Mouse (Mus musculus): ENCODE measurements around the gene Orc3. TPM values are rescaled to one million over a fixed set of nuclear protein-coding genes. Genes with fewer than 3 reads are reported as not detected.

Gene Orc3
- polyA plus RNA-seq, 1 experiment from 2014 or later: 93.2 TPM

DNA sequence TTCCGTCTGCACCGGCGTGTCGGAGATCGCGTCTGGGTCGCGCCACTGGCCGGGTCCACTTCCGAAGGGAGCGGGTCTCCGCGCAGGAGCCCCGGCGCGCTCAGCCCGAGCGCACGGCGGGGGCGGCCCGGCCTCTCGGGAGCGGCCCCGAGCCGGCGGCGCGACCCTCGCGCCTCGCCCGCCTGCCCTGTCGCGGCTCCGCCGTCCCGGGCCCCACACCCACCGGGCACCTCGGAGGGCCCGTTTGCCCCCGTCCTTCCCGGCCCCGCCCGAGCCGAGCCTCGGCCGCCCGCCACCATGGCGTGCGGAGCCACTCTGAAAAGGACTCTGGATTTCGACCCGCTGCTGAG lies 64.0 kb downstream of the Orc3 start, which contains the start of gene Akirin2:
Akirin2 (plus strand) TSS at position 190 of the 350 bp plus-strand sequence.
- WGBS: under 1% methylated on average over 49 of the region's 53 CpGs
- Histone ChIP-seq H3K9me3 (no peaks in the 10 kb centered on the region), H3K4me2 (peak within 1 kb of the TSS; percentile 50), H3K4me3 (peak within 1 kb of the TSS; percentile 98), H3K27ac (peak within 1 kb of the TSS; percentile 94), H3K27me3 (no peaks in the 10 kb centered on the region), H3K9ac (peak within 1 kb of the TSS; percentile 99), H3K36me3 (no peaks in the 10 kb centered on the region), H3K4me1 (peaks cover 15% of the 10 kb centered on the region)
- ATAC-seq (ENCODE audit: borderline replicate concordance, extremely low read depth, low FRiP score, low TSS enrichment): peak; percentile 58

DNA sequence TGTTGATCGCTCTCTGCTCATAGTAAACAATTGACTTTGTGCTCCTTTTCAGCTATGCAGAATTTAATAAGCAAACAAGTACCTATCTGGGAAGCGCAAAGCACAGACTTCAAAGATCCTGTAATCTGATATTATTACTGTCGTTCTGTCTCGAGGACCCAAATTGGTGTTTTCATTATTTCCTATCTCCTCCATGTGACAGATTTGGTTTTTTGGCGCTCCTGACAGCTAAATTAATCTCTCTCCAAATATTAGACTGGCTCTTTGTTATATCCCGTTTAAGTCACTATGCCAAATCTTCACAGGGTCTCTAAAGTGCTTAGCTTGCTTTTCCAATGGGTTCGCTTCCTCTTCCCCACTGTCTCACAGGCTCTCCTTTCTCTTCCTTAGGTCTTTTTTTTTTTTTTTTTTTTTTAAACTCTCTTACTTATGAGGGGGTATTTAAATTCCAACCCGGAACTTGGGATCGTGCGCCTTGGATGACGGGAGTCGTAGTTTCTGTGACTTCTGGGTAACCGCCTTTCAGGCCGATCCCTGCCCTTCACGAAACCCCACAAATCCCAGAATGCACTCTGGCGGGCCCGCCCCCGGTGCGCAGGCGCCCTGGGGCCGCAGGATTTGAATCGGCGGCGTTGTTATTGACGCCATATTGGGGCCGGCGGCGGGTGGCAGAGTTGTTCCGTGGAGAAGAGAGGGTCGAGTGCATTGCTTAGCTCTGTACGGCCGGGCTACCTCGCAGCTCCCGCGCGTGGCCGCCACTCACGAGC lies 64.6 kb downstream of the Orc3 start:
- Histone ChIP-seq H3K4me2 (peak overlapping the region; percentile 50), H3K27ac (peak overlapping the region; percentile 94), H3K36me3 (no peaks in the 10 kb centered on the region), H3K27me3 (no peaks in the 10 kb centered on the region), H3K9me3 (no peaks in the 10 kb centered on the region), H3K4me3 (peak overlapping the region; percentile 98), H3K4me1 (peaks cover 13% of the 10 kb centered on the region), H3K9ac (peak overlapping the region; percentile 99)
- peak; percentile 95 for ATAC-seq (ENCODE audit: borderline replicate concordance, extremely low read depth, low FRiP score, low TSS enrichment)
- WGBS: 3% methylated on average over 38 of the region's 38 CpGs

DNA sequence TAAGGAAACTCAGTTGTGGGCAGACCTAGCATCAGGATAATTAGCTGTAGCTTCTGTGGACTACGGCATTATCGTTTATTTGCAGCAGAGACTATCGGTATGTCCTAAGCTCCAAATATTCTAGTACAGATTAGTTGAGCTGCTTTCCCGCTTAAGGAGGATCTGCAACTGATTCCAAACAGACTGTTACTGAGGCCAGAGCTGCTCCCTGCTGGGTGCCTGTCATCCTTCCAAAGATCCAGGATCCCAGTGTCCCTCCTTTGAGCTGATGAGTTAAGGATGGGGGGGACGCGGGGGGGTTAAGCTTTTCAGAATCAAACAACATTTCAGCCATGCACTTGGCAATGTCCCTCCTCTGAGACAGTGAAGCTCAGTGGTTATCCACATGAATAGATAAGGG lies 84.8 kb downstream of the Orc3 start:
- WGBS: 83% methylated on average over 6 of the region's 6 CpGs
- ATAC-seq (ENCODE audit: borderline replicate concordance, extremely low read depth, low FRiP score, low TSS enrichment): no peak

DNA sequence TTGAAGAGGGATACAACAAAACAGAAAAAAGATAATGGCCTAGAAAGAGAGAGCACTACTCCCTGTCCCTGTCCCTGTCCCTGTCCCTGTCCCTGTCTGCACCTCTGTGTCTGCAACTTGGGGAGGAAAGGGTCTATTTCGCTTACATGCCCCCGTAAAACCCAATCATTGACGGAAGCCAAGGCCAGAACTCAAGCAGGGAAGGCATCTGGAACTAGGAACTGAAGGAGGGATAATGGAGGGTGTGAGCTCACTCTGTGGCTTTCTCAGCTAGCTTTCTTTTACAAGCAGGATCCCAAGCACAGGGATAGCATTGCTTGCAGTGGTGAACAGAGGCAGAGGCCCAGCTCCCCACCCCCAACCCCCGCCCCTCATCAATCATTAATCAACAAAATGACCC lies 85.4 kb downstream of the Orc3 start:
- WGBS: 63% methylated on average over 4 of the region's 4 CpGs
- no peaks in the 10 kb centered on the region for H3K27me3 ChIP-seq
- no peak overlapping the region for H3K4me3 ChIP-seq
- H3K27ac ChIP-seq: no peak overlapping the region
- ATAC-seq (ENCODE audit: borderline replicate concordance, extremely low read depth, low FRiP score, low TSS enrichment): no peak
- no peak overlapping the region for H3K4me2 ChIP-seq
- no peaks in the 10 kb centered on the region for H3K4me1 ChIP-seq
- H3K9ac ChIP-seq: no peak overlapping the region
- no peaks in the 10 kb centered on the region for H3K9me3 ChIP-seq
- no peaks in the 10 kb centered on the region for H3K36me3 ChIP-seq

More for the DNA sequence above, 84.8 kb downstream of the Orc3 start:
- H3K4me1 ChIP-seq: no peaks in the 10 kb centered on the region
- H3K36me3 ChIP-seq: no peaks in the 10 kb centered on the region
- no peak overlapping the region for H3K4me3 ChIP-seq
- no peaks in the 10 kb centered on the region for H3K9me3 ChIP-seq
- H3K4me2 ChIP-seq: no peak overlapping the region
- no peaks in the 10 kb centered on the region for H3K27me3 ChIP-seq
- no peak overlapping the region for H3K27ac ChIP-seq
- no peak overlapping the region for H3K9ac ChIP-seq

GRCm38 (mm10) chr4:34528430-34529100 lies 86.2 kb downstream of the Orc3 start:
- 72% methylated on average over 1 of the region's 1 CpGs for WGBS
- H3K27ac ChIP-seq: no peak overlapping the region

GRCm38 (mm10) chr4:34526771-34527170 lies 88.0 kb downstream of the Orc3 start:
- H3K27ac ChIP-seq: no peak overlapping the region
- H3K4me3 ChIP-seq: no peak overlapping the region
- WGBS: 71% methylated on average over 3 of the region's 3 CpGs
- no peak overlapping the region for H3K4me2 ChIP-seq
- H3K9me3 ChIP-seq: no peaks in the 10 kb centered on the region
- H3K27me3 ChIP-seq: no peaks in the 10 kb centered on the region
- no peak overlapping the region for H3K9ac ChIP-seq
- no peak for ATAC-seq (ENCODE audit: borderline replicate concordance, extremely low read depth, low FRiP score, low TSS enrichment)
- no peaks in the 10 kb centered on the region for H3K4me1 ChIP-seq
- no peaks in the 10 kb centered on the region for H3K36me3 ChIP-seq

More at GRCm38 (mm10) chr4:34528430-34529100, 86.2 kb downstream of the Orc3 start:
- Histone ChIP-seq H3K9me3 (no peaks in the 10 kb centered on the region), H3K9ac (no peak overlapping the region), H3K4me1 (no peaks in the 10 kb centered on the region), H3K4me3 (no peak overlapping the region), H3K4me2 (no peak overlapping the region), H3K27me3 (no peaks in the 10 kb centered on the region), H3K36me3 (no peaks in the 10 kb centered on the region)
- ATAC-seq (ENCODE audit: borderline replicate concordance, extremely low read depth, low FRiP score, low TSS enrichment): no peak

DNA sequence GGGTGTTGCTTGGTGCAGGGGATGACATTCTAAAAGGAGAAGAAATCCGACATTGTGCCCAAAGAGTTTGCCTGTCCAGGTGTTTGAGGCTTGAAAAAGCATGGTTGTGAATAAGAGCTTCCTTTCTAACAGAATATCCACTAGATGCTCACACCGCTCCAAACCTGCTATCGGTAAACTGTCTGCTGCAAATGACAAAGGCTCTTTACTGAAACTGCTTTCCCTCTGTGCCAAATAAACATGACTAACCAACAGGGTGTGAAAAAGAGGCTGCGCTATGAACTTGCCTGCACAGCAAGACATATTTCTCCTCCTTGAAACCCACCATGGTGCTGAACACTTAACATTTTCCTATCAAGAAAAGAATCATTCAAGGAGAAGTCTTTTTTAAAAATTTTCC lies 91.2 kb downstream of the Orc3 start:
- Histone ChIP-seq H3K27me3 (no peaks in the 10 kb centered on the region), H3K36me3 (no peaks in the 10 kb centered on the region), H3K9ac (no peak overlapping the region), H3K4me1 (no peaks in the 10 kb centered on the region), H3K4me3 (no peak overlapping the region), H3K27ac (no peak overlapping the region), H3K4me2 (no peak overlapping the region), H3K9me3 (no peaks in the 10 kb centered on the region)
- ATAC-seq (ENCODE audit: borderline replicate concordance, extremely low read depth, low FRiP score, low TSS enrichment): no peak
- WGBS: 91% methylated on average over 4 of the region's 4 CpGs

GRCm38 (mm10) chr4:34522846-34523245 lies 91.9 kb downstream of the Orc3 start:
- H3K4me1 ChIP-seq: no peaks in the 10 kb centered on the region
- H3K4me2 ChIP-seq: no peak overlapping the region
- ATAC-seq (ENCODE audit: borderline replicate concordance, extremely low read depth, low FRiP score, low TSS enrichment): no peak
- H3K27me3 ChIP-seq: no peaks in the 10 kb centered on the region
- no peak overlapping the region for H3K9ac ChIP-seq
- H3K36me3 ChIP-seq: no peaks in the 10 kb centered on the region
- no peaks in the 10 kb centered on the region for H3K9me3 ChIP-seq
- WGBS: 74% methylated on average over 3 of the region's 3 CpGs
- H3K4me3 ChIP-seq: no peak overlapping the region
- no peak overlapping the region for H3K27ac ChIP-seq

Other genes with a start within 250 kb of the Orc3 start
- gene Akirin2, start 64.0 kb downstream of the Orc3 start, polyA plus RNA-seq (2015; fragmentation: Nextera tagmentation; extraction: Ambion mirVana): 54.5 and 56.1 TPM in 2 replicates
- gene Rars2, start within 50 bp of the Orc3 start, polyA plus RNA-seq (2015; fragmentation: Nextera tagmentation; extraction: Ambion mirVana): 60.8 and 61.0 TPM in 2 replicates
- 51.3 and 58.8 TPM in 2 replicates for gene Slc35a1, start 72.5 kb upstream of the Orc3 start, polyA plus RNA-seq (2015; fragmentation: Nextera tagmentation; extraction: Ambion mirVana)
- gene Cfap206, start 115.3 kb upstream of the Orc3 start, polyA plus RNA-seq (2015; fragmentation: Nextera tagmentation; extraction: Ambion mirVana): 4.8 and 5.4 TPM in 2 replicates
- not detected in 2 replicates for gene Gm136, start 141.3 kb upstream of the Orc3 start, polyA plus RNA-seq (2015; fragmentation: Nextera tagmentation; extraction: Ambion mirVana)
- 45.2 and 46.0 TPM in 2 replicates for gene Smim8, start 163.5 kb upstream of the Orc3 start, polyA plus RNA-seq (2015; fragmentation: Nextera tagmentation; extraction: Ambion mirVana)